Mouse (Mus musculus) kidney, adult 9 months (tissue): ENCODE data around the gene Rock2.

Experiments used
- DNase-seq: peaks from one replicate; pipeline ENCODE4 v3.0.0; 2022

The Rock2 gene

GRCm38 (mm10) chr12:16894396-16895220 lies at the start of gene Rock2:
Gene Rock2 (plus strand): TSS chr12:16894895.
- DNase-seq = peak; percentile 82

GRCm38 (mm10) chr12:16847204-16847792 lies 47.4 kb upstream of the Rock2 start:
- DNase-seq = no peak

GRCm38 (mm10) chr12:16848501-16848900 lies 46.2 kb upstream of the Rock2 start:
- DNase-seq = no peak

- no peak for DNase-seq
Measured at GRCm38 (mm10) chr12:16849821-16850220, 44.9 kb upstream of the Rock2 start.

- DNase-seq = no peak
Measured at GRCm38 (mm10) chr12:16850431-16851375, 44.0 kb upstream of the Rock2 start.

- peak; percentile 72 for DNase-seq
Measured at GRCm38 (mm10) chr12:16853431-16854165, 41.1 kb upstream of the Rock2 start.

- DNase-seq = no peak
Measured at GRCm38 (mm10) chr12:16855632-16856305, 38.9 kb upstream of the Rock2 start.

GRCm38 (mm10) chr12:16856306-16856679 lies 38.4 kb upstream of the Rock2 start:
- DNase-seq = no peak

- no peak for DNase-seq
Measured at GRCm38 (mm10) chr12:16858081-16858480, 36.6 kb upstream of the Rock2 start.

GRCm38 (mm10) chr12:16859781-16860180 lies 34.9 kb upstream of the Rock2 start:
- DNase-seq = no peak

- no peak for DNase-seq
Measured at GRCm38 (mm10) chr12:16860533-16860932, 34.2 kb upstream of the Rock2 start.

- DNase-seq = no peak
Measured at GRCm38 (mm10) chr12:16860961-16861360, 33.7 kb upstream of the Rock2 start.

GRCm38 (mm10) chr12:16864477-16864876 lies 30.2 kb upstream of the Rock2 start:
- no peak for DNase-seq

GRCm38 (mm10) chr12:16865871-16866270 lies 28.8 kb upstream of the Rock2 start:
- DNase-seq = no peak

- DNase-seq = no peak
Measured at GRCm38 (mm10) chr12:16866460-16866859, 28.2 kb upstream of the Rock2 start.

- no peak for DNase-seq
Measured at GRCm38 (mm10) chr12:16867306-16867705, 27.4 kb upstream of the Rock2 start.

- DNase-seq = no peak
Measured at GRCm38 (mm10) chr12:16868618-16869017, 26.1 kb upstream of the Rock2 start.

- no peak for DNase-seq
Measured at GRCm38 (mm10) chr12:16869091-16869778, 25.5 kb upstream of the Rock2 start.

- no peak for DNase-seq
Measured at GRCm38 (mm10) chr12:16869870-16870404, 24.8 kb upstream of the Rock2 start.

GRCm38 (mm10) chr12:16870405-16871068 lies 24.2 kb upstream of the Rock2 start:
- DNase-seq = peak; percentile 71

GRCm38 (mm10) chr12:16872006-16872405 lies 22.7 kb upstream of the Rock2 start:
- no peak for DNase-seq
